Mouse (Mus musculus) gastrocnemius, postnatal 36 days (tissue): ENCODE data around the gene Tbc1d25. TPM values are rescaled to one million over a fixed set of nuclear protein-coding genes. Genes with fewer than 3 reads are reported as not detected.

Experiments
- DNase-seq, 2 experiments: peaks; one replicate each; pipeline ENCODE4 v3.0.0; 2022
- intact Hi-C: fragments of 180-260 bp; cut with DNase I; formaldehyde crosslinking; loops from one replicate; pipeline ENCODE4 v1.15.1; 2025
- total RNA-seq, 2 experiments: library from RNA; stranded (reverse); gene quantifications; 2 replicates each; pipeline ENCODE4 v1.2.3; 2021

Gene Tbc1d25
- total RNA-seq, 2 experiments from 2014 or later, result 3.0 to 3.6 TPM

DNA sequence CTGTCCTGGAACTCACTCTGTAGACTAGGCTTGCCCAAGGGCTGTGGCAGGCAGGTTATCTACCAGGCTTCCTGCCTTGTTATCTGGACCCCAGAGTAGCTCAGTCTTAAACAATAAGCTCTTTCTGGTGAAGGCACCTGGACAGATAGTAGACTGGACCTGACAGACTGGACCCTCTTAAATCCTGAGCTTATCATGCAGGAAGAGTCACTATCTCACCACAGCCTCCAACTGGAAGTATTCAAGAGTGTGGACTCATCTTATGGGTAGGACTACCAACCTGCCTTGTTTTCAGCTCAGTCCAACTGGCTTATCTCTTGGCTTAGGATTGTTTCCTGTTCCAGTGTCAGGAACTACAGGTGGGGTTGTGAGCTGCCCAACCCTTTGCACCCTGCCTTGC lies 58.7 kb downstream of the Tbc1d25 start:
- intact Hi-C loops, result no loop called here
- DNase-seq, result no peak

DNA sequence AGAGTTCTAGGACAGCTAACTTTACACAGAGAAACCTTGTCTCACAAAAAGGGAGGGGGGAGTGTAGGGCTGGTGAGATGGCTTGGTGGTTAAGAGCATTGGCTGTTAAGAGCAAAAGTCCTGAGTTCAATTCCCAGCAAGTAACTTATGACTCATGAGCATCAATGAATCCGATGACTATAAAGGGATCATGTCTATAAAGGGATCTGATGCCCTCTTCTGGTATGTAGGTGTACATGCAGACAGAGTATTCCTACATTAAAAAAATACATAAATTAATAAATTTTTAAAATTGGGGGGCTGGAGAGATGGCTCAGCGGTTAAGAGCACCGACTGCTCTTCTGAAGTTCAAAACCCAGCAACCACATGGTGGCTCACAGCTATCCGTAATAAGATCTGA lies 60.7 kb downstream of the Tbc1d25 start:
- no peak for DNase-seq
- intact Hi-C loops, result no loop called here

DNA sequence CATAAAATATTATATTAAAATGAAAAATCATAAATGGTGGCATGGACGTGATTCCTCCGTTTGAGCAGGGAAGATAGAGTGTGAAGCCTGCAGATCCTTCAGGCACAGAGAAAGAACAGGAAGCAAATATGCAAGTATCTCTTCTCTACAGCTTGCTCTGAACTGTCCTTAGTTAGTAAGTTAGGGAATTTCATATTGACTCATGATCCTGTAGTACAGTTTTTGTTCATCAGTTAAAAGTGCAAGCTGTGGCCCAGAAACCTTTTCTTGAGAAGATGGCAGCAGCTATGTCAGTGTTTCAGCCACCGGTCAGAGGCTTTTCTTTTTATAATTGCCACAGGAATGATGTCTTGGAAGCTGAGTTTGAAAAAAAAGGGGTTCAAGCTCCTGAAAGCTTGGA lies 71.0 kb downstream of the Tbc1d25 start:
- DNase-seq, result no peak
- intact Hi-C loops, result no loop called here

Other genes with a start within 250 kb of the Tbc1d25 start
- gene Eras, start 247.6 kb downstream of the Tbc1d25 start, total RNA-seq, result not detected
- gene Hdac6, start 228.3 kb downstream of the Tbc1d25 start, total RNA-seq, result 1 to 10 TPM; 4.3 to 4.9 TPM
- gene Gata1, start 198.1 kb downstream of the Tbc1d25 start, total RNA-seq, result not detected
- gene Glod5, start 157.7 kb downstream of the Tbc1d25 start, total RNA-seq, result not detected
- 1 to 10 TPM; 3.9 to 5.7 TPM for gene Suv39h1, start 101.4 kb downstream of the Tbc1d25 start, total RNA-seq
- under 1 TPM; 0.39 to 0.64 TPM for gene Was, start 85.7 kb downstream of the Tbc1d25 start, total RNA-seq
- 10 to 100 TPM; 12.3 TPM for gene Wdr13, start 43.3 kb downstream of the Tbc1d25 start, total RNA-seq
- gene Rbm3, start 30.3 kb downstream of the Tbc1d25 start, total RNA-seq, result 10 to 100 TPM; 56.4 to 78.2 TPM
- gene Ebp, start 17.3 kb upstream of the Tbc1d25 start, total RNA-seq, result 1 to 10 TPM; 8.4 to 9.0 TPM
- gene Porcn, start 30.3 kb upstream of the Tbc1d25 start, total RNA-seq, result 1 to 10 TPM; 4.9 to 5.3 TPM
- 10 to 100 TPM; 14.1 to 14.4 TPM for gene Ftsj1, start 76.2 kb upstream of the Tbc1d25 start, total RNA-seq
- gene Slc38a5, start 95.0 kb upstream of the Tbc1d25 start, total RNA-seq, result not detected
- not detected for gene Ssxb10, start 151.2 kb upstream of the Tbc1d25 start, total RNA-seq
- gene Ssxb9, start 190.8 kb upstream of the Tbc1d25 start, total RNA-seq, result not detected
- gene Ssxb1, start 237.1 kb upstream of the Tbc1d25 start, total RNA-seq, result not detected